Mouse (Mus musculus): ENCODE data around the gene Cdc34.

Gene Cdc34

DNA sequence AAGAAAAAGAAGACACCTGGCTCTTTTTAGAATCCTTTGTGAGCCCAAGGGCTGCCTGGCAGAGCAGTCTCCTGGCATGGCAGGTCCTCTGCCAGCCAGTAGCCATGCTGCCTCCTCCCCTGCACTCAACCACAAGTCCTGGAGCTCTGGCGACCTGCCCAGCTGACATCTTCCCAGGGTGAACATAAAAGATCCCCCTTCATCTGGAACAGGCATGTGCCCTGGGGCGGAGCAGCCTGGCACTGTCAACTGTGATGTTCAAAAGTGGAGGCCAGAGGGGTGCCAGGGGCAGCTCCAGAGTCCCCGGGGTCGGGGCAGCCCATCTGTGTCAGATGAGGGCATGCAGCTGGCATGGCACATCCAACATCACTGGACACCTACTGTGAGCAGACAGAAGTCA is 33.0 kb downstream of the Cdc34 start:
- DNase-seq (ENCODE audit: extremely low read depth, low read depth, low spot score): no peak

DNA sequence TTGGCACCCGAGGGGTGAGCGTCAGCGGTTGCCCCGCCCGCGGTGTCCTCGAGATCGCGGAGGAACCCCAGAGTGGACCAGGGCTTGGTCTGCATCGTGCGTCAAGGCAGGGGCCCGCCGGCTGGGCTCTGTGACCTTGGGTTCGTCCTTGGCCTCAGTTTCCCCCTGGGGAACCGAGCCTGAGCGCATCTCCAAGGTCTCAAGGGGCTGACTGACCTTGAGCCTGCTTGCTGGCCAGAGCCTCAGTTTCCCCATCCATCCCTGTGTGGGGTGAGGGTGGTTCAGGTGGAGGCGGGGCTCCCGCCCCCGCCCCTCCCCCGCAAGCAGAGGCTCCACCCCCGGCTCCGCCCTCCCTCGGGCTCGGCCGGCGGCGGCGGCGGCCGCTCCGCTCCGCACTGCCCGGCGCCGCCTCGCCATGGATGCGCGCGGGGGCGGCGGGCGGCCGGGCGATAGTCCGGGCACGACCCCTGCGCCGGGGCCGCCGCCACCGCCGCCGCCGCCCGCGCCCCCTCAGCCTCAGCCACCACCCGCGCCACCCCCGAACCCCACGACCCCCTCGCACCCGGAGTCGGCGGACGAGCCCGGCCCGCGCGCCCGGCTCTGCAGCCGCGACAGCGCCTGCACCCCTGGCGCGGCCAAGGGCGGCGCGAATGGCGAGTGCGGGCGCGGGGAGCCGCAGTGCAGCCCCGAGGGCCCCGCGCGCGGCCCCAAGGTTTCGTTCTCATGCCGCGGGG is 34.4 kb downstream of the Cdc34 start, which contains the start of gene Hcn2:
TSS of gene Hcn2 (plus strand) at position 381 of the 734 bp plus-strand sequence.
- no peak for DNase-seq (ENCODE audit: extremely low read depth, low read depth, low spot score)

DNA sequence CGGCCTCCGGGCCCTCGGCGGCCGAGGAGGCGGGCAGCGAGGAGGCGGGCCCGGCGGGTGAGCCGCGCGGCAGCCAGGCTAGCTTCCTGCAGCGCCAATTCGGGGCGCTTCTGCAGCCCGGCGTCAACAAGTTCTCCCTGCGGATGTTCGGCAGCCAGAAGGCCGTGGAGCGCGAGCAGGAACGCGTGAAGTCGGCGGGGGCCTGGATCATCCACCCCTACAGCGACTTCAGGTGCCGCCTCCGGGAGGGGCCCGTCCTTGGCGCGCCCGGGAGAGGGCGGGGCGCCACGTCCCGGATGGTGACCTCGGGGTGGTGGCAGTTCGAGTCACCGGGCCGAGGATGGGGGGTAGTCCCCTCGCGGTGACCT is 35.0 kb downstream of the Cdc34 start:
- no peak for DNase-seq (ENCODE audit: extremely low read depth, low read depth, low spot score)

DNA sequence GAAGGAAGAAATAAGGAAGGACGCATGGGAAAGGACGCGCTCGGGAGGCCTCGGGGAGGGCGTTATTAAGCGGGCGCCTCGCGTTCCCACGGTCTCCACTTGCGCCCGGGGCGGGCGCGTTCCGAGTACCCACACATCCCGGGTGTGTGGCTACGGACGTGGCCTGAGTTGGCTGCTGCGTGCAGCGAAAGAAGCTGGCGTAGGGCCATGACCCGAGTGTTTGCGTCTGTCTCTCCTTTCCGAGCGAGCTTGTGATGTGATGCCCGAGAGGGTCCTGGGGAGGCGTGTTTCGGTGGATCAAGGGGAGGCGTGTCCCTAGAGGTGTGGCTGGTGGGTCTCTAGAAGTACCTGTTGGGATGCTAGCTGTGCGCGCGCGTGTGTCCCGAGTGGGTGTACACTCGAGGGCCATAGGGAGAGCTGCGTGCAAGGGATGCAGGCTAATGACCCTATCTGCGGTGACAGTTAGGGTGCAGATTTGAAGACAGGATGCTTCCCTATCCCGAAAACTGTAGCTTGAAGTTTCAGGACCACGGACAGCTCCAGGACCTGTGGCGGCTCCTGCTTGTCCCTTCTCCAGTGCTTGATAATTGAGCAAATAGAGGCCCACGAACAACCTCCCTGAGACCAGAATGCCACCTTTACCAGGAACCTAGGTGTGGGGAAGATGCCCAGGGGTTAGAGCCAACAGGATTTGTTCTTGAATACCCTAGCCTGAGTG is 35.8 kb downstream of the Cdc34 start:
- DNase-seq (ENCODE audit: extremely low read depth, low read depth, low spot score): no peak

DNA sequence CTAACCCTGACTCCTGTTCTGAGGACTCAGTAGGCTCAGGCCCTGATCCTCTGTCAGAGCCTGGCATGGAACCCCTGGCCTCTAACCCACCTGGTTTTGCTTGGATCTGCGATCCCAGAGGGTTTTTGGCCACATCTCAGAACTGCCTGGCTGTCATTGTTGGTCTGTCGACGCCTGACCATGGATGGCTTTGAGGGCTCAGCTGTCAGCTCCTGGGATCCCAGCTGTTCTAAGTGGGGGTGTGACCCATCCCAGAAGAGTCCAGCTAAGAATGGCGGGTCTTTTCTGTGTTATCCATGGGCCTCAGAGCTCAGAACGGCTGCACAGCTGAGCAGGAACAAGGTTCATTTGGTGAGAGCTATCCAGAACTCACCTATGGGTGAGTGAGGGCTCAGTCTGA is 39.1 kb downstream of the Cdc34 start:
- no peak for DNase-seq (ENCODE audit: extremely low read depth, low read depth, low spot score)

DNA sequence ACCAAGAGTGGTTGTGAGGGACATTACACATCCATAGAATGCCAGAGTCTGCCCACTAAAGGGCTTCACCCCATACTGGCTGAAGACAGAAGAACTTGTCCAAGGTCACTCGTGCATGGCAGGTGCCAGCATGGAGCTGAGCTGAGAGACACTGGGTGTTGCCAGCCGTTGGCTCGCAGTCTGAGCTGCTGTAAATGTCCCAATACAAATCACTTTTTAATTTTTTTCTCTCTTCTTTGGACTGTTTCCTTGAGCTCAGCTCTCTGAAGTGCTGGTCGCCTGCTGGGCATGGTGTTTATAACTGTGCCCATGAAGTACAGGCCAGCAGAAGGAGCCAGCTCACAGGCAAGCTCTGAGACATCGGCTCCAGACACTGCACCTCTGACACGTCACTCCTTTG is 41.1 kb downstream of the Cdc34 start:
- DNase-seq (ENCODE audit: extremely low read depth, low read depth, low spot score): no peak

DNA sequence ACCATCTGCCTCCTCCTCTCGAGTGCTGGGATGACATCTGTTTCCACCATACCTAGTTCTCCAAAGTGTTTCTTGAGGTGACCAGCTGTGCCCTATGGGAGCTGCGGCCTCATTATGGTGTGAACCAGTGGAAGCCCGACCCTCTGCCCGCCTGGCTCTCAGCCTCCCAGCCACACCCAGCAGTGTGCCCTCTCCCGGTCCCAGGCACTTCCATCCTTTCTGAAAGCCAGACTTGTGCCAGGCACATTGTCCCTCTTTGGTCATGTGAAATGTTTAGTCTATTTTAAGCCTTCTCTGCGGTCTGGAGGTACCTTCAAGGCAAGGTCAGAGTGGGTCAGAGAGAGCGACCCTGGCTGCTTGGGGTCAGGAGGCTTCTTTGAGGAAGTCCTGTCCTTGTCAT is 41.7 kb downstream of the Cdc34 start:
- DNase-seq (ENCODE audit: extremely low read depth, low read depth, low spot score): no peak

DNA sequence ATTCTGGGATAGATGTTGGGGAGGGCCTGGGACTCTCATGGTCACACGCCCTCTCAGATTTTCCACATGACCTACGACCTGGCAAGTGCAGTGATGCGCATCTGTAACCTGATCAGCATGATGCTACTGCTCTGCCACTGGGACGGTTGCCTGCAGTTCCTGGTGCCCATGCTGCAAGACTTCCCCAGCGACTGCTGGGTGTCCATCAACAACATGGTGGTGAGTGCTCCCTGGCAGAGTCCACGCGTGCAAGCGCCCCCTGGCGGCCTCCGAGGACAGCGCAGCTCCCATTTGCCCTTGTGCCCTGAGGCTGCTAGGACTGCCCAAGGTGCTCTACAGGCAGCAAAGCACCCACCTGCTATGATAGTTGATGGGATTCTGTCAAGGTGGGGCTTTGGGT is 44.1 kb downstream of the Cdc34 start:
- no peak for DNase-seq (ENCODE audit: extremely low read depth, low read depth, low spot score)

DNA sequence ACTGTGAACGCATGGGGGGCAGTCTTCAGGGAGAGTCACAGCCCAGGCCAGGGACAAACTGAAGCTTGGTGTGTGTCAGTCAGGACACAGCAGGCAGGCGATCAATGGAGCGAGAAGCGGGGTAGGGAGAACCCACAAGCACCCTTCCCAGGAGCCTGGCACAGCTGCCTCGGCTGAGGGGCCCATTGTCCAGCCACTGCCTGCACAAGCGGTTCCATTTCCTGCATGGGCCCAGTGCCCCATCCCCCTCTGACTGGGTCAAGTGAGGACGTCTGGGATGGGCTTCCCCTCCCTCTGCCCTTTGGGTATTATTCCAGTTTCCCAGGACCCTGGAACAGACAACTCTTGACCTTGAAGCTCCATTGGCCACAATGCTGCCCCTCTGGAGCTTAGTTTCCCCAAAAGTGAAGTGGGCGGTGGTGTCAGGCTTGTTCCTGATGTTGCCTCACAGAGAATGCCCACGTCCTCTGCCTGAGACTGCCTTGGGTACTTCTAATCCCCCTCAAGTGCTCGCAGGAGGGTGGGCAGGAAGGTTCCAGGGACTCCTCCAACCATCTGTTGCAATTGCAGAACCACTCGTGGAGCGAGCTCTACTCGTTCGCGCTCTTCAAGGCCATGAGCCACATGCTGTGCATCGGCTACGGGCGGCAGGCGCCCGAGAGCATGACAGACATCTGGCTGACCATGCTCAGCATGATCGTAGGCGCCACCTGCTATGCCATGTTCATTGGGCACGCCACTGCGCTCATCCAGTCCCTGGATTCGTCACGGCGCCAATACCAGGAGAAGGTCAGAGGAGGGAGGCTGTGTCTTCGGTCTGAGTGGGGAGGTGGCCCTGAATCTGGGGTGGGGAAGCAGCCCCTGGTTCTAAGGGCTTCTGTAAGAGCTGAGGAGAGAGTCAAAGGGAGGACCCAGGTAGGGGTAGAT is 46.6 kb downstream of the Cdc34 start:
- DNase-seq (ENCODE audit: extremely low read depth, low read depth, low spot score): no peak

DNA sequence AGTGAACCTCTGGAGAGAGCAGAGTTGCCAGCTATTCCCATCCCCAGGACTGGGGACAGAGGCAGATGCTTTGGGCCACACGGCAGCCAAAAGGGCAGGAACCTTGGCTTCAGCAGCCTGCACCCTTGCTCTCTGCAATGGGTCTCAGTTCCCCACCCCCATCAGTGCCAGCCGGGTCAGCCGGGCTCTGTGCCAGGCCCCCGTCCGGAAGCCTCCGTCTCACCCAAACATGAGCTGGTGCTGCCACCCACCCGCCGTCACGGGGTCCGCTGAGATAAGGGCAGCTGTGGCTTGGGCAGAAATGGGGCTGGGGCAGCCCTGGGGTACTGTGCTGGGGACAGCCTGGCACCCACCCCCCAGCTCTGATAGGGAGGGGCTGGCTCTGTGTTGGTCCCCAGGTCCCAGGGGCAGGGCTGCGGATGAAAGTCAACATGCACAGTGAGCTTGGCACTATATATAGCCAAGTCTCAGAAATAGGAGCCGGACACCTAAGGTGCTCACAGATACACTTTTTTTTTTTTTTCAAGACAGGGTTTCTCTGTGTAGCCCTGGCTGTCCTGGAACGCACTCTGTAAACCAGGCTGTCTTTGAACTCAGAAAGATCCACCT is 47.5 kb downstream of the Cdc34 start:
- DNase-seq (ENCODE audit: extremely low read depth, low read depth, low spot score): no peak

DNA sequence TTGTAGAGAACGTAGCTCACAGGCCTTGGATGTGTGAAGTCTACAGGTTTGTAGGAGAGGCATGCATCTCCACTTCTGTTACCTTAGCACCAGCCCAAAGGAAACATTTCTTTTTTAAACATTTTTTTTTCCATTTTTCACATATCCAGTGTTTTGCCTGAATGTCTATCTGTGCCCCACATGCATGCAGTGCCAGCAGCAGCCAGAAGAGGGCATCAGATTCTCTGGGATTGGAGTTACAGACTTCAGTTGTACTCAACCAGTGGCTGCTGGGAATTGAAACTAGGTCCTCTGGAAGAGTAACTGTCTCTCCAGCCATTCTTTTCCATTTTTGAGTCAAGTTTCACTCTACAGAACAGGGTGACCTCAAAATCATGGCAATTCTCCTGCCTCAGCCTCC is 50.5 kb downstream of the Cdc34 start:
- no peak for DNase-seq (ENCODE audit: extremely low read depth, low read depth, low spot score)

DNA sequence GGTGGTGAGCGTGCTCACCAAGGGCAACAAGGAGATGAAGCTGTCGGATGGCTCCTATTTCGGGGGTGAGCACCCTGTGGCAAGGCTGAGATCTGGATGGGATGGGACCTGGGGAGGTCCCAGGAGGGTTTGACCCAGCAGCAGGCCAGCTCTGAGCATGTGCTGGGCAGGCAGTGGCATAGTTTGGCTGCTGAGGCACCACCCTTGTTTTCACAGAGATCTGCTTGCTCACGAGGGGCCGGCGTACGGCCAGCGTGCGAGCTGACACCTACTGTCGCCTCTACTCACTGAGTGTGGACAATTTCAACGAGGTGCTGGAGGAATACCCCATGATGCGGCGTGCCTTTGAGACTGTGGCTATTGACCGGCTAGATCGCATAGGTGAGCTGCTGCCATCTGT is 51.9 kb downstream of the Cdc34 start:
- DNase-seq (ENCODE audit: extremely low read depth, low read depth, low spot score): no peak

DNA sequence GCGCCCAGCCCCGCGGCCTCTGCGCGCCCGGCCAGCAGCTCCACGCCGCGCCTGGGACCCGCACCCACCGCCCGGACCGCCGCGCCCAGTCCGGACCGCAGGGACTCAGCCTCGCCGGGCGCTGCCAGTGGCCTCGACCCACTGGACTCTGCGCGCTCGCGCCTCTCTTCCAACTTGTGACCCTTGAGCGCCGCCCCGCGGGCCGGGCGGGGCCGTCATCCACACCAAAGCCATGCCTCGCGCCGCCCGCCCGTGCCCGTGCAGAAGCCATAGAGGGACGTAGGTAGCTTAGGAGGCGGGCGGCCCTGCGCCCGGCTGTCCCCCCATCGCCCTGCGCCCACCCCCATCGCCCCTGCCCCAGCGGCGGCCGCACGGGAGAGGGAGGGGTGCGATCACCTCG is 53.4 kb downstream of the Cdc34 start:
- DNase-seq (ENCODE audit: extremely low read depth, low read depth, low spot score): no peak

DNA sequence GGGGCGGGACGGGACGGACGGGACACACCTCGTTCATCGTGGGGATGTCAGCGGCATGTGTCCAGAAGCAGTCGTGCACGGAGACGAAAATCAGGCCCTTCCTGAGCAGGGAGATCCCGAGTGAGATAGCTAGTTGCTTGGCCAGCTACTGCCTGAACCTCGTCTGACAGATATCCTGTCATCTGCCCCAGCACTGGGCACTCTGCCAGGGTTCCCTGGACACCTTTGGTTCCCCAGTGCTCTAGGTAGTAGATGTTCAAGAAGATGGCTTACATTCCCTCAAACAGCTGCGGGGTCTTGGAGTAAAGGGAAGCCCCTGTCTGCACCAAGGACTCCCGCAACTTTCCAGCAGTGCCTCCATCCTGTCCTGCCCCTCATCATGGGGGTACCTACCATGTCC is 54.7 kb downstream of the Cdc34 start:
- DNase-seq (ENCODE audit: extremely low read depth, low read depth, low spot score): no peak

All from fat pad, adult 2 months (tissue).